Mouse (Mus musculus) ES-E14 (cell line): Measurements from ENCODE around the gene Cdkn3.

Experiments used
- CHD2 ChIP-seq: IDR thresholded peaks from 2 replicates; pipeline ENCODE4 v1.6.1; 2014; ENCODE audit warnings: mild to moderate bottlenecking, low read depth, low read length, inconsistent platforms
- MAFK ChIP-seq: IDR thresholded peaks from 2 replicates; pipeline ENCODE4 v1.6.1; 2014; ENCODE audit warnings: mild to moderate bottlenecking, low read depth, low read length, inconsistent platforms; ENCODE audit not compliant: insufficient read depth
- ZC3H11A ChIP-seq: IDR thresholded peaks from 2 replicates; pipeline ENCODE4 v1.6.1; 2012; ENCODE audit warnings: low read depth, mild to moderate bottlenecking, inconsistent platforms, low read length, borderline replicate concordance
- ZNF384 ChIP-seq: IDR thresholded peaks from 2 replicates; pipeline ENCODE4 v1.6.1; 2012; ENCODE audit warnings: low read depth, low read length, inconsistent platforms

- no peak for TF ChIP-seq ZC3H11A
- TF ChIP-seq ZNF384, result no peak
- TF ChIP-seq CHD2, result no peak
- no peak for TF ChIP-seq MAFK
These were observed 30.0 kb downstream of the Cdkn3 start for GRCm38 (mm10) chr14:46790303-46790702.
